Mouse (Mus musculus) heart, adult 2 months (tissue): ENCODE measurements around the gene Ampd3.

Experiments used
- CTCF ChIP-seq: fragments of 200-600 bp; IDR thresholded peaks from 2 replicates; pipeline ENCODE4 v1.8.1; 2022; ENCODE audit warnings: antibody characterized with exemption, mild to moderate bottlenecking, moderate library complexity
- EP300 ChIP-seq: fragments of 200-500 bp; IDR thresholded peaks from 2 replicates; pipeline ENCODE4 v1.6.1; 2011; ENCODE audit warnings: low read depth, low read length, control low read depth; ENCODE audit not compliant: insufficient read depth
- POLR2A ChIP-seq: fragments of 200-500 bp; IDR thresholded peaks from 2 replicates; pipeline ENCODE4 v1.6.1; 2011; ENCODE audit warnings: mild to moderate bottlenecking, low read depth, low read length, control low read depth; ENCODE audit not compliant: insufficient read depth

DNA sequence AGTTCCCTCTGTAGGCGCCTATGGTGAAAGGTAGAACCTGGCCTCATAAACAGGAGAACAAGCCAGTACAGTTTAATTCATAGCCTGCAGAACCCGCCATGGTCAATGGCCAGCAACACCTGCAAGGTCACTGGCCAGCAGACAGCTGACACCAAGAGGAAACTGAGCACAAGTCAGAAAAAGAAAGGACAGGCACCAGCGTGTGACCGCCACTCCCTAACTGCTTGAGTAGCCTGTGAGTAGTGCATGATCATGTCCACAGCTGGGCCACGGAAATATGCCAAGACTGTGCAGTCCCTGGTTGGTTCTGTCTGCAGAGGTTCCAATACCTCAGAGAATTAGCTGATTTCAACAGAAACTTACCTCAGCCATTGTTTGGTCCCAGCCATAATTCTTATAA, 26.0 kb upstream of the Ampd3 start:
- TF ChIP-seq CTCF (no peak), EP300 (no peak), POLR2A (no peak)
